ENCODE assay signal across 23 mouse cellular contexts in genomic region chr9:55089226-55089625, GRCm38 (mm10). TPM values are rescaled to one million over a fixed set of nuclear protein-coding genes. Genes with fewer than 3 reads are reported as not detected.
DNase-seq lines count a peak whose midpoint lies in the region; ATAC-seq and TF ChIP-seq lines count a peak whose summit lies in the region.
"Had no signal": no experiment of that assay in that cellular context is flagged by ENCODE, and none has a peak within 500 bp of the region (broad histone marks: within the 10 kb centered on the region; RNA-seq: fewer than 3 reads in every experiment).

No protein-coding gene starts in this region.

- H3K9me3 ChIP-seq in midbrain, embryonic 10.5 days (replicated peaks): no peaks in the 10 kb centered on the region
- H3K9me3 ChIP-seq in midbrain, embryonic 11.5 days (ENCODE audit: control insufficient read depth, low read length): no peaks in the 10 kb centered on the region
- H3K9me3 ChIP-seq: embryonic facial prominence, embryonic 10.5 days; embryonic facial prominence, embryonic 12.5 days; forebrain, embryonic 13.5 days; forebrain, embryonic 15.5 days; G1E had no signal

- peaks cover 9% of the 10 kb centered on the region; the same call in 1 of the 2 replicates for H3K4me1 ChIP-seq in midbrain, embryonic 10.5 days
- no peaks in the 10 kb centered on the region for H3K4me1 ChIP-seq in midbrain, embryonic 11.5 days (ENCODE audit: control insufficient read depth, insufficient read depth, low read length)
- H3K4me1 ChIP-seq: forebrain, embryonic 15.5 days had no signal

- no peak overlapping the region for H3K9ac ChIP-seq in midbrain, embryonic 11.5 days (ENCODE audit: low read length)
- H3K9ac ChIP-seq: embryonic facial prominence, embryonic 12.5 days; forebrain, embryonic 13.5 days; forebrain, embryonic 15.5 days; forebrain, postnatal 0 days had no signal

- no peak overlapping the region for H3K4me2 ChIP-seq in midbrain, embryonic 11.5 days
- H3K4me2 ChIP-seq: embryonic facial prominence, embryonic 12.5 days; forebrain, embryonic 13.5 days; forebrain, embryonic 15.5 days had no signal

- no peak for TF ChIP-seq CTCF in left cerebral cortex, adult 2 months (IDR thresholded peaks at IDR 0.05)

- intact Hi-C loops in left cerebral cortex, postnatal 4 days (cut with DNase I): no loop called here
- intact Hi-C loops in left cerebral cortex, adult 2 months (cut with DNase I): no loop called here

- H3K4me3 ChIP-seq in left cerebral cortex, adult 2 months: no peak overlapping the region
- no peak overlapping the region for H3K4me3 ChIP-seq in midbrain, embryonic 10.5 days
- H3K4me3 ChIP-seq in midbrain, embryonic 11.5 days (ENCODE audit: low read depth, low read length): no peak overlapping the region
- H3K4me3 ChIP-seq: embryonic facial prominence, embryonic 10.5 days; embryonic facial prominence, embryonic 12.5 days; forebrain, embryonic 13.5 days; forebrain, embryonic 15.5 days had no signal

- DNase-seq in cerebellum, postnatal 10 days: peak; percentile 59 to 62
- no peak for DNase-seq in cerebellum, postnatal 25 days
- DNase-seq in left cerebral cortex, postnatal 4 days: peak; percentile 28
- no peak for DNase-seq in left cerebral cortex, adult 2 months (ENCODE audit: extremely low spot score in 1 of 2, low spot score in 2 of 2)
- DNase-seq in midbrain, embryonic 10.5 days (ENCODE audit: low spot score): no peak
- DNase-seq in midbrain, embryonic 11.5 days (ENCODE audit: low spot score, missing footprints): no peak
- DNase-seq: adrenal gland, adult 8-10 months; adrenal gland, postnatal 14 days; adrenal gland, postnatal 36 days; B cell, adult 2 months; cerebellum, adult 11-12 months; cerebellum, adult 2 months; cerebellum, adult 9-10 months; forebrain, postnatal 0 days had no signal

- H3K27me3 ChIP-seq in midbrain, embryonic 10.5 days (ENCODE audit: low read depth, poor library complexity, severe bottlenecking): no peaks in the 10 kb centered on the region
- H3K27me3 ChIP-seq in midbrain, embryonic 11.5 days (ENCODE audit: control insufficient read depth, insufficient read depth, low read length): no peaks in the 10 kb centered on the region
- H3K27me3 ChIP-seq: CH12.LX; embryonic facial prominence, embryonic 12.5 days; forebrain, embryonic 13.5 days; forebrain, embryonic 15.5 days; Patski had no signal

- no peaks in the 10 kb centered on the region for H3K36me3 ChIP-seq in midbrain, embryonic 10.5 days
- no peaks in the 10 kb centered on the region for H3K36me3 ChIP-seq in midbrain, embryonic 11.5 days (ENCODE audit: control insufficient read depth, insufficient read depth, low read length)
- H3K36me3 ChIP-seq: embryonic facial prominence, embryonic 10.5 days; embryonic facial prominence, embryonic 12.5 days; forebrain, embryonic 15.5 days; G1E had no signal

- no peak overlapping the region for H3K27ac ChIP-seq in left cerebral cortex, adult 2 months
- H3K27ac ChIP-seq in midbrain, embryonic 10.5 days (replicated peaks): 0 out of 2 replicates have a peak overlapping the region, but pooled peaks have one; percentile 13
- no peak overlapping the region for H3K27ac ChIP-seq in midbrain, embryonic 11.5 days (ENCODE audit: low read depth, low read length)
- H3K27ac ChIP-seq: embryonic facial prominence, embryonic 10.5 days; embryonic facial prominence, embryonic 12.5 days; forebrain, embryonic 13.5 days; forebrain, embryonic 15.5 days had no signal

- WGBS in midbrain, embryonic 10.5 days: 87% methylated on average over 2 of the region's 2 CpGs
- 90% methylated on average over 2 of the region's 2 CpGs for WGBS in midbrain, embryonic 11.5 days

- no peak for ATAC-seq in midbrain, embryonic 11.5 days (ENCODE audit: low FRiP score)
- ATAC-seq: activated CD4-positive, CD25-positive, alpha-beta regulatory T cell, adult 4 months; CD4-positive, CD25-positive, alpha-beta regulatory T cell, adult 4 months; forebrain, embryonic 13.5 days; forebrain, embryonic 15.5 days; forebrain, postnatal 0 days; Patski had no signal

RNA-seq across cellular contexts. Expression of gene Chrnb4, which starts 40.6 kb away (rescaled TPM):
- total RNA-seq in left cerebral cortex, postnatal 4 days (2021): under 1 TPM in 1 of 2 experiments, not detected in 1; 0.08 TPM
- not detected for total RNA-seq in left cerebral cortex, adult 2 months (2021)
- polyA plus RNA-seq in midbrain, embryonic 10.5 days (2016; fragmentation: Nextera tagmentation; extraction: Ambion mirVana): 1.9 and 2.2 TPM in 2 replicates
- 2.3 and 2.5 TPM in 2 replicates for polyA plus RNA-seq in midbrain, embryonic 11.5 days (2014; fragmentation: Nextera tagmentation; extraction: Ambion mirVana)
- polyA plus RNA-seq: activated CD4-positive, CD25-positive, alpha-beta regulatory T cell, adult 4 months; CD4-positive, CD25-positive, alpha-beta regulatory T cell, adult 4 months; G1E had no signal

RNA-seq across cellular contexts. Expression of gene Ube2q2, which starts 59.4 kb away (rescaled TPM):
- total RNA-seq in left cerebral cortex, postnatal 4 days (2021): 10 to 100 TPM; 45.5 to 51.4 TPM
- 10 to 100 TPM; 67.7 to 72.5 TPM for total RNA-seq in left cerebral cortex, adult 2 months (2021)
- polyA plus RNA-seq in midbrain, embryonic 10.5 days (2016; fragmentation: Nextera tagmentation; extraction: Ambion mirVana): 37.7 and 38.0 TPM in 2 replicates
- polyA plus RNA-seq in midbrain, embryonic 11.5 days (2014; fragmentation: Nextera tagmentation; extraction: Ambion mirVana): 50.1 and 55.0 TPM in 2 replicates

Comparison
In these comparisons a context has a peak if more than half of its experiments do, and no peak if none do; other contexts are left out.
1. DNase-seq: peak in cerebellum, postnatal 10 days (2 of 2) and left cerebral cortex, postnatal 4 days (single experiment); none in cerebellum, postnatal 25 days (0 of 2), left cerebral cortex, adult 2 months (0 of 2), midbrain, embryonic 10.5 days (single experiment) and midbrain, embryonic 11.5 days (single experiment).